Mouse (Mus musculus) MEL-GATA-1-ER (cell line): ENCODE results near the gene Suclg2.
A peak's percentile ranks its signal among the peaks of the same experiment; 100 is the strongest.
"Not testable (repeated sequence)": the region's sequence is repeated elsewhere in the genome, so short reads cannot be mapped to it uniquely, and the experiment has no call there.

Source experiments
- DNase-seq: peaks from one replicate; pipeline ENCODE4 v3.0.0-alpha.2; 2012; ENCODE audit warnings: low read depth; ENCODE audit errors: extremely low read depth

Gene Suclg2

DNA sequence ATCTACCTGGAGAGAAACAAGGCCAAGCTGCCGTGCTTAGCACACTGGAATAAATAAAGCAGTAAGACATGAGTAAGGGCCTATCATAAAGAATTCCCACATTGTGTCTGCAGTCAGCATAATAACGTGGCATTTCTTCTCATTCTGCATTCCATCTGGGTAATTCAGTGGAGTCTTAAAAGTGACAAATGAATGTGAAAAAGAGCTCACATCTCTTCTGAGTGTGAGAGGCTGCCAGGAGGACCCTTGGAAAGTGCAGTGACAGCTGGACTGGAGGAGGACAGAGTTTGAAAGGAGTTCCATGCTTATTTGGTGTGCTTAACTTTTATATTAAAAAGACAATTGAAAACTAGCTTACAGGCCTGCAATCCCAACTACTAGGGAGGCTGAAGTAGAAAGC, 83.2 kb downstream of the Suclg2 start:
- no peak for DNase-seq

DNA sequence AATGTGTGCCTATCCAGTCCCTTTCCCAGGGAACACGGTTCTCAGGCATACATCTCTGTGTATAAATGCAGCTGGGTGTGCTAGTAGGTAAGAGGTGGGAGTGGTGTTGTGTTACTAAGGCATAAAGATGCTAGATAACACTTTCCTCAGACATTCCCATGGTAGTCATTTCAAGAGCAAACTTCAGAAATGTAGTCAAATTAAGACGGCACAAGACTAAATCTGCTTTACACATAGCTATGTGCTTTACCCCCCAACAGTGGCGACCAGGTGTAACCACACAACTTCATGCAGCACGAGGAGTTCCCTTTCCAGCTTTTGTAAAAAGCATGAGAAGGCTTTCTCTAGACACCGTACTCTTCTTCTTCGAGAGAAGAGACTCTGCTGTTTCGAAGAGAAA, 89.5 kb downstream of the Suclg2 start:
- no peak for DNase-seq

DNA sequence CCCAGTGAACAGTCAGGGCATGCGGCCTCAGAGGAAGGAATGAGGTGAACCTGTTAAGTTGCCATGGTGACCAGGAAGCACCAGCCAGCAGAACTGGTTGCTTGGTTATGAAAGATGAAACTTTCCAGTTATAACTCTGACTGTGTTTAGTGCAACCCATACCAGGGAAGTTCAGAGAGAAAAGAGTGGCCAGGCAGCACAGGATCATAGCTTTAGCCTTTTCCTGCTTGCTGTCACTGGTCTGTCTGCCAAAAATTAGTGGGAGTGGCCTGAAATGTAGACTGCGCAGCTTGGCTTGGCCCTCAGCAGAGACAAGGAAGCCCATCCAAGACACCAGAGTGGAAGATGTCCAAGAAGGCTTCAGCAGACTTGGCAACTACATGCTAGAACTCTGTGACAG, 96.8 kb downstream of the Suclg2 start:
- DNase-seq: no peak

DNA sequence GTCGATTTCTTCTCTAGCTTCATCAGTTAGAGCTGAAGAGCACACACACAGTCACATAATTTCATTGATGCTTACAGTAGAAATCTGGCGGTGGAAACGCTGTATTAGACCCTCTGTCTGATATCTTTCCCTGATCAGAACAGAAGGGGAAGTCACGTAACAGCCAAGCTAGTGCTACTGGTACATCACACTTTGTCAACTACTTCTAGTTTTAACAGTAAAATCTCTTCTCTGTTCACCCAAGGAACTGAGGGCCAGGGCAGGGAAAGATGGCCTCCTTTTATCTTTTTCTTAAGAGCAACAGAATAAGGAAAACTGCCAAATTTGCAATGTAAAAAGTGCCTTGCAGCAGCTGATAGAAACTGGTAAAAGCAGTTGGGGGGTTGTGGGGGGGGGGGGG, 97.8 kb downstream of the Suclg2 start:
- DNase-seq: peak; percentile 16

DNA sequence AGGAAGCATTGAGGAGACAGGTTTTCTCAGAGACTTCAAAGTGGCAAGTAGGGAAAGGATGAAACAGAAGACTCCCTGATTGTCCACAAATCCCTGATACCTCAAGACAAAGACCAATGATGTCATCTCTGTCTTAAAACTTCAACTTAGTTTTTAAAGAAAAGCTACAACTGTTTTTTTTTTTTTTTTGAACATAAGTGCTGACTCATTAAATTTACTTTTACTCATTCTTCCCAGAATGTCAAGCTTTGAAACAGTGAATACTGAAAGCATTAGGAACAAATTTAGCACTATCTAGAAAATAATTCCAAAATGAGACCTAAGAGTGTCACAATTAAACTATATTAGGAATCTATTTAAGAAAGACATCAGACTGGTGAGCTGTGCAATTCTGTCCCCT, 98.8 kb downstream of the Suclg2 start:
- no peak for DNase-seq

DNA sequence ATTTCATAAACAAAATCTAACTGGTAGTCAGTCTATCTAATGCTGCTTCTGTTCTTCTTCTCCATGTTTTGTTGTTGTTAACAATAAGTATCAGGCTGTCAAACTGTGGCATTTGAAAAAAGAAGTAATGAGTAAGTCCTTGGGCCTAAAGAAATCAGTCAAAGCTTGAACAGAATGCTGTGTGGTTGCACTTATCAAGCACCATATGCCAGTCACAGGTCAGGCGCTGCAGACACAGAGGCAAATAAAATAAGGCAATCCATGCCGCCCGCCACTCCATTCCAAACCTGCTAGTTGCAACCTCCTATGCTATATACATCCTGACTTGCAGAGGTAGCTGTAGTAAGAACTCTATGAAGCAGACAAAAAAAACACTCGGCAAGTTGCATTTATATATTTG, 100.2 kb downstream of the Suclg2 start:
- no peak for DNase-seq

DNA sequence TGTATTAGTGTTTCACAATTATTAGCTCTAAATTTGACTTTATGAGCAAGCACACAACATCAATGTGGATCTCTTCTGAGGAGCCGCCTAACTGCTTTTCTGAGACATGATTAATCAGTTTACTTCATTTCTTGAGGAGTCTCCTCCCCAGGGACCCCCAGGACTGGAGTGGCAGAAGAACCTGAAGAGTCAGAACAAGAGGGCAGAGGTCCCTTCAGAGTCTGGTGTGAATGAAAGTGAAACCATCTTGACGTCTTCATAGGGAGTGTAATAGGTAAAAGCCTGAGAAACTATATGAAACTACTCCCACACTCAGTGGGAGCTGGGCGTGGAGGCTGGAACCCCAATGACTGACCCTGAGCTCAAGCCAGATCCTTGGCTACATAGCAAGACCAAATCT, 105.4 kb downstream of the Suclg2 start:
- no peak for DNase-seq

DNA sequence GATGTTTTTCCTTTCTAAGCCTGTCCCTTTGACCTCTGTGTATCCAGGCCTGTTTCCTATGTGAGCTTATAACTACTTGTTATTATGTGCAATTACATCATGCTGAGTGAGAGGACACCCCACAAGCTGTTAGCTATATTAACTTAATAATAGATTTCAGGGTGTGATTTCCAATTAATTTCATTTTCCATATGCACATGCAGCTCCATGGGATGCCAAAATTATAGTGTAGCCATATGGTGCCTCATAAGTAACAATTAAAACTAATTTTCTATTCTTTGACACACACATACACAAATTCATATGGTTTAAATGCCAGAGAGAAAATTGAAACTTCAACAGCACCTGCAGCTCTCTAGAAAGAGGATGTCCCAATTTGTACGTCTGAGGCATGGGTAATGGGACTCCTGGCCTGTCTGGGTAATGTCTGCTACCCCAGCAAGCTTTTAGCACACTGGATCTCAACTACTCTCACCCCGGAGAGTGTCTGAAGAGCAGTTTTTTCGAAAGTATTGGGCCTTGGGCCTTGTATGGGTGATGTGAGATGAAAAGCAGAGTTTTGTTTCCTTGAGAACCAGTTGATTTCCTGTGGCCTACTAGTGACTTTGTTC, 106.1 kb downstream of the Suclg2 start:
- no peak for DNase-seq

DNA sequence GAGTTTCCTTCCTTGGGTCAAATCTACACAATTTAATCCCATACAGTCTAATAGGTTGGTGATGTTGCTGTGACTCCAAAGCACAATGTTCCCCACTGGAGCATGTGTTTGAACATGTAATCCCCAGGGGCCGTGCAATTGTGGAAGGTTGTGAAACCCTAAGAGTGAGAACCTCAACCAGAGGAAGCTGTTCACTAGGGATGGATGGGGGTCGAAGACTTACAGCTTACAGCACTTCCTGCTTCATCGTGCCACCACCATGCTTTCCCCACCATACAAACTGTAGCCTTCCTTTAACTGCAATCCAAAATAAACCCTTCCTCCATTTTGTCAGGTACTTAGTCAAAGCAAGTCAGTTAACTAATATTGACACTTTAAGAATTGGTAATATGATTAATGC, 107.5 kb downstream of the Suclg2 start:
- DNase-seq: no peak

DNA sequence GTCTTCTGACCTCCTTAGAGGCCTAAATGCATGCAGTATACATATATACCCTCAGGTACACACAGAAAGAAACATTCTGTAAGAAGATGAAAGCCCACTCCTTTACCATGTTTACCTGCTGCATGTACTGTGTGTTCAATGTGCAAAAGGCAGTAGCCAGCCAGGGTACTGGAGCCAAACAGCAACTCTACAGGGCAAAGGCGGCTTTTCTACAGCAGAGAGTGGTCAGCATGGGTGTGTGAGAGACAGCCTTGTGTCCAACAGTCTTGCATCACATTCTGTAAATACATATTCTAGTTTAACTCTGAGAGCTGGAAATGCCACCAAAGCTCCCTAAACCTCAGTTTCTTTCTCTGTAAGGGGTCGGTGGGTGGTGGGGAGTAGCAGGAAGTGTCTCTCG, 110.5 kb downstream of the Suclg2 start:
- no peak for DNase-seq

DNA sequence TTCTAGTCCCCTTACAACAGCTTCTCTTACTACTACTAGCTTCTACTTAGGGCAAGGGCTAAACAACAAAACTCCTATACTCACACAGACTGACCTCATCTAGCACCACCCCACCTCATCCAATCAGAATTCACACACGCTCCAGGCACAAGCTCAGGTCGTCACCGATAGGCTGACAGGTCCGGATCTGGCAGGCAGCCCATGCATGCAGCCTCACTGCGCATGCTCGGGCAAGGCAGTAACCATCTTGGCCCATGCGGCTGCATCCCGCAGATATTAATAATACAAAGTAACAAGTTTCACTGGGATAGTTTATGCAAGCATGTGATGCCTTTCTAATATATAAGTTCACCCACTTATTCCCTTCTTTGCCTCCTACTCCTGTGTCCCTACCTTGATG, 117.9 kb downstream of the Suclg2 start:
- DNase-seq: not testable (repeated sequence)

DNA sequence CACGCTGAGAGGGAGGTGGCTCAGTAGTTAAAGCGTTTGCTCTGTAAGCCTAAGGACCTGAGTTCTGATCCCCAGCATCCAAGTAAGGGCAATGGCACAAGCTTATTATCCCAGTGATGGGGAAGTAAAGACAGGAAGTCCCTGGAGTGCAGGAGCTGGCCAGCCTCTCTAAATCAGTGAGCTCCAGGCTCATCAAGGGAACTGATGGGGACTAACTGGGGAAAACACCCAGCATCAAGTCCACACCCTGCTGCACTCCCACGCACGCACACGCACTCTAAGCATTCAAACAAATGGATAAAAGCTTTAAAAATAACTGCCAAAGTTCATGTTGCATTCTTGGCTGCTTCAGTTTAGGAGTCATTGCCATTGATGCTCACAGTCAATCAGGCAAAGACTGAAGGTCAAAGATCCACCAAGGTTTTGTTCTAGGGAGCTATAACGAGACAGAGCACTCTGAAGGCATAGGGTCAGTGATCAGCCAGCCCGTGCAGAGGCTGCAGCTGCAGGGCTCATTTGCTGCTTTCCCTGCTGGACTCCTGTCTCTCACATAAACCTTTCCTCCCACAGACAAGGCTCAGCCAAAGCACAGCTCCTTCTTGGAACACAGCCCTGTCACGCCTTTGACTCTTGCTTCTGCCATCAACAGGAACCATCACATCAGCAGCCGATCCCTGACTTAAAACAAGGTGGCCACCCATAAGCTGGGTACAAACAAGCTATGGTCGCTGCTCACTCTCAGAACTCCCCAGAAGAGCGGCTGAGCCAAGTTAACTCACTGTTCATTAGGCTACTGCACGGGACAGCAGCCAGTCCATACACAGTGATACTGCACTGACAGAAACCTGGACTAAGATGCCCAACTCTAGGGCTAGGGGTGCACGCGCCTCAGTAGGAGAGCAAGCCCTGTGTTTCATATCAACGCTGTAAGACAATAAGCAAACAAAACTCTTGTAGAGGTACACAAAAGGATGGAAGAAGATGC, 121.5 kb downstream of the Suclg2 start:
- DNase-seq: no peak

DNA sequence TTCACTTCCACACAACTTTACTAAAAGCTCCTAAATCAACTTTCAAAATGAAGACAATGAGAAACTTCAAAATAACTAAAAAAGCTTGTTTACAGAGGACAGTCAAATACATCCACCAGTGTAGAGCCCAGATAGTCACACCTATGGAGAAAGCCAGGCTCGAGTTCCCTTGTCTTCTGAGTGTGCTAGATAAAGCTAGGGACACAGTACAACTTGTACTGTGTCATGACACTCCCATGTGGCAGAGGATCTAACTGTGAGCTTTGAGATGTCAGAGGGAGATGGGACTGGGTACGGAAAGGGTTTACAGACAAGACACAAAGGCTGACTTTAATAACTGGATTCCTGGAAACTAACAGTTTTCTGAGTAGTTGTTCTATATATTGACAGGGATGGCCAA, 122.7 kb downstream of the Suclg2 start:
- DNase-seq: no peak

DNA sequence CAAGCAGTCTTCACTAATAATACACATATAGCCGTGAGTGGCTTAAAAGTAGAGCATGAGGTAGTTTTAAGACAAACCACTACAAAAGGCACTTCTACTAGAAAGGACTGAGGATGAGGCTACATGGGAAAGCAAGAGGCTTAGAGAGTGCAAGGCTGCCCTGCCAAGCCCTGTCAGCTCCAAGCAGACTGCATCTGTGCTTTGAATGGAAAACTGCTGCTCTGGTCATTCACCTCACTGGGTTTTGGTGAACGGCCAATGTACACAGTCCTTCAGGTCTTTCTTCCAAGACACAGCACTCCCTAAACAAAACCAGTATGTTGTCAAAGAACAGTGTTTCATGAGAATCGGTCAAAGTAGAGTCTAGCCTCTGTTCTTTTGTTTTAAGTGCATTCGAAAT, 124.4 kb downstream of the Suclg2 start:
- DNase-seq: no peak

DNA sequence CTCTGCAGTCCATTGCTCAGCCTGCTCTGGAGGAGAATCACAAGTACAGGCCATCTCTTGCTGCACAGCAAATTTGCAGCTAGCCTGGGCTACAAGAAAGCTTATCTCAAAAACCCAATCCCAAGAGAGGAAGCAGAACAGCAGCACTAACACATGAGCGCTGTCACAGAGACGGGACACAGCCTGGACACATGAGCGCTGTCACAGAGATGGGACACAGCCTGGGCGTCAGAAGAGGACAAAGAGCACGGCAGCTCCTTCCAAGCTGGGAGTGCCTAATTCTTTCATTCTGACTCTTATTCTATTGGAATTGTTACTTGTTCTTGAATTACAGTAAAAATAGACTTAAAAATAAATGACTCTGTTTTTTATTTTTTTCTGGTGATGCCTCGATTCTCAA, 126.2 kb downstream of the Suclg2 start:
- DNase-seq: no peak

DNA sequence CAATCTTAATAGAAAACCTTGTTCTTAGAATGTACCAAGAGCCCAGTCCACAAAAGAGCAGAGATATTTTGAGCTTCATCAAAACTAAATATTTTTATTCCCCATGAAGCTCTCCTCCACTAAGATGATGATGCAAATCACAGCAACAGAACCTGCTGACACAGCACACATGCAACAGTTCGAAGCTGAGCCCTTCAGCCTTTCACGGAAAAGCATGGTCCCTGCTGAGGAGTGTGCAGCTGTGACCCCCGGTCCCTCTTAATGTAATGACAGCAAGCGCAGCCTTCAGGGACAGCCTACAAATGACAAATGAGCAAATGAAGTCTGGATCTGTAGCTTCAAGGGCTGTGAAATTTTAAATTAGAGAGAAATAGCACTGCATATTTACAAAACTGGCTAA, 128.1 kb downstream of the Suclg2 start:
- DNase-seq: no peak

DNA sequence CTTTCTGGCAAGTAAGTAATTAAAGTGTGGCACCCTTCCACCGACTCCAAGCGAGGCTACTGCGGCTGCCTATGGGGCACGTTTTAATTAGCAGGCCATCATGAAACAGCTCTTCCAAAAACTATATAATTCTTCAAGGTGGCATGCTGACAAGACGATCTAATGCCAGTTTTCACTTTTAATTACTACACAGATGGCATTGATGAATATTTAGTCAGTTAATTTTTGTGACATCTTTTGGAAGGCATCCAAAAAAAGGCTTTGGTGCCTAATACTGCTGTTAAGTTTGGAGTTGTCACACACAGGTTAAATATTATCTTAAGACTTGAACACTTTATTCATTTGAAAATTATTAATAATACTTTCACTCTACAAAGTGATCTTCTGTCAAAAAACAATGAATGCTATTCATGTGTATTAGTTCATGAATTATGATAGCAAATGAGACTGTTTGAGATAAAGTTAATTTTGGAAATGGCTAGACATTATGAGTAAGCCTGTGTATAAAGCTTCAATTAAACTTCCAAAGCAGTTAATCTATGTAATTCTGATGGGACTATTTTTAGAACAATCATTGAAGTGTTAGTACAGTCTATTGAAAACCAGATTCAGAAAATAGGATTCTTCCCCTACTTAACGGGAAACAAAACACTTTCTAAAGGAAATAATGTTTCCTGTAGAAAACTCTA, 131.3 kb downstream of the Suclg2 start:
- no peak for DNase-seq

DNA sequence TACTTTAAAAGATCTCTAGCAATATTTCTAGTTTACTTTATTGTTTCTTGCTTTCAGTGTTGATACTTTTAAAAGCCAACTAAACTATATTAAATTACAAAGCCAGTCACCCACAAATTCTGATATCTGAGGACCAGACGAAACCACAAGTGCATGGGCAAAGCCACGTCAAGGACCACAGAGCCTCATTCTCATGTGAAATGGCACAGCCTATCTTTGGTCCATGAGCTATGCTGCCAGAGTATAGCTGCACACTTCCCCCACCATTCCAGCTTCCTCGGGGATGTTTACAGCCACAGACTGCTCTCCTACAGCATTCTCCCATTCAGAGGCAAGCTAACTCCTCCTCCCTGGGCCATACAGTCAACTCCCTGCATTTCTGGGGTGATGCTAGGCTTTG, 136.7 kb downstream of the Suclg2 start:
- DNase-seq: peak; percentile 1

DNA sequence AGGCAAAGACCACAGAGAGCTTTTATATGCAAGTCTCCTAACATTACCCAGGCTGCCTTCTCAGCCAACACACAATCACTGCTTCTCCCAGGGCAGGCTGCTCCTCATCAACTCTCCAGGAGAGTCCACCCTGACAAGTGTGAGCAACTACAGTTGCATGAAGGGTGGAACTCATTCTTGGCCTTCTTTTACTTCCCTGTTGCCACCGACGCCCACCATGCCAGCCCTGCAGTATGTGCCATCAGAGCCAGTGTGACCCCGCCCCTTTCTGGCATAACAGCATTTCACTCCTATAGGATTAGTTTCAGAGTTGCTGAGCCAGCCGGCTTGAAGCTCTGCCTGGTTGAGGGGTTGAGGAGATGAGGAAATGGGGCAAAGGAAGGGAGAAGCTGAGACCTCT, 138.8 kb downstream of the Suclg2 start:
- DNase-seq: no peak

DNA sequence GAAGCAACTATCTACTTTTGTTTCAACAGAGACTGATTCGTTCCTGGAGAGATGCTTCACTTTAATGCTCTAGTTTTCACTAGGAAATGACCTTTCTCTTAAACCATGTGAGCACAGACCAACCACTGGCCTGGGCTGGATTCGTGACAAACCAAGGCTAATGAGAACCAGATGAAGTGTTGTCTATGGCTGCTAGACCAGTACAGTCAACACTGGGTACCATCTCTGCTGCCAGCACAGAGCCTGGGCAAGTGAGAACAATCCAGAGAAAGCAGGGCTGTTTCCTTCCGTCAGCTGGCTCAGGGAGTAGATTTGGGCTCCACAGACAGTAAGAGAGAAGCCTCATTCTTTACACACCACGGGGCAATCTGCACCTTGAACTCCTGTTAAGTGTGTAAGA, 143.1 kb downstream of the Suclg2 start:
- no peak for DNase-seq

DNA sequence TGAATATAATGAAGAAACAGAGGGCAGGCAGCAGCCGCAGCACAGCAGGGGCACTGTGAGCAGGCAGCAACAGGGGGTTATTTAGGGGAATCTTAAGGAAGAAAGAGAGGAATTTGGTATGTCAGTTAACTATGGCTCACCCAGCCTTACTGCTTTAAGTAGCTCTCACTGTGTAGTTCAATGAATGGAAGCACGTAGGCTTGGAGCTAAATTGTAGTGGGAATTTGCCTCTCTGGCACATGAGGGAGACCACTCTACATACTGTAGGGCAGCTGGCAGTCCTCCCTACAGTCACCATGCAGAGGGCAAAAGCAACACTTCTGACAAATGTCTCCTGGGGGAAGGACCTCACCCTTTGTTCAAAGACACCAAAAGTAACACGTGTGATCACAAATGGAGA, 143.7 kb downstream of the Suclg2 start:
- DNase-seq: no peak

DNA sequence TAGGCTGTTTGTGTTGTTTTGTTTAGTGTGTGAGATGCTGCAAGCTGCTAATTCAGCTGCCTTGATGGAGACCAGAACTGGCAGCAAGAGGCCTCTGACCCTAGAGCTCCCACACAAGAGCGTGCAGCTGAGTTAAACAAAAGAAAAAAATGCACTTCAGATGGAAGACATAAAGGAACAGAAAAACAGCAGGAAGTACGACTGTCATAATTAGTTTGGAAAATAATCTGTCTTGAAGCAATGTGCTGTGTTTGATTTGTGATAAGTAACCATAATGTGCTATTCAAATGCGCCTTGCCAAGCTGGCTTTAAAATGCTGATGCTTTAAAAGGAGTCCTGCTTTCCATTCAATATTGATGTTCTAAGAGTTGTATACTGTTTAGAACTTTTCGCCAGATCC, 144.2 kb downstream of the Suclg2 start:
- no peak for DNase-seq
